Mouse (Mus musculus): ENCODE data around the gene Sp100. TPM values are rescaled to one million over a fixed set of nuclear protein-coding genes. Genes with fewer than 3 reads are reported as not detected.

Gene Sp100
- polyA plus RNA-seq, 1 experiment from 2014 or later, result 1.9 TPM

Small RNA genes within 50 kb of the gene (microRNA-seq; reads per million reads assigned to microRNA genes)
- not detected for gene Mir8096

Other genes starting within 250 kb of the Sp100 start
- not detected in 2 replicates for gene G530012D18Rik, start 74.3 kb upstream of the Sp100 start, polyA plus RNA-seq (2014; fragmentation: Nextera tagmentation; extraction: Ambion mirVana)
- gene Sp110, start 51.2 kb upstream of the Sp100 start, polyA plus RNA-seq (2014; fragmentation: Nextera tagmentation; extraction: Ambion mirVana), result 2.2 TPM in 1 of 2 replicates, not detected in the other
- 1.3 TPM in 1 of 2 replicates, not detected in the other for gene Sp140, start 49.6 kb upstream of the Sp100 start, polyA plus RNA-seq (2014; fragmentation: Nextera tagmentation; extraction: Ambion mirVana)
- gene A630001G21Rik, start 128.7 kb downstream of the Sp100 start, polyA plus RNA-seq (2014; fragmentation: Nextera tagmentation; extraction: Ambion mirVana), result 0.59 and 0.80 TPM in 2 replicates
- gene Cab39, start 143.5 kb downstream of the Sp100 start, polyA plus RNA-seq (2014; fragmentation: Nextera tagmentation; extraction: Ambion mirVana), result 74.8 and 94.5 TPM in 2 replicates
- gene Itm2c, start 244.3 kb downstream of the Sp100 start, polyA plus RNA-seq (2014; fragmentation: Nextera tagmentation; extraction: Ambion mirVana), result 136 and 176 TPM in 2 replicates